Mouse (Mus musculus) ovary, postnatal 14 days (tissue): Measurements from ENCODE around the gene Mroh2a.

ENCODE experiments used
- DNase-seq: peaks from one replicate; pipeline ENCODE4 v3.0.0; 2022; ENCODE audit warnings: low spot score

Mroh2a gene

GRCm38 (mm10) chr1:88291409-88292005, 64.7 kb downstream of the Mroh2a start:
- no peak for DNase-seq

- no peak for DNase-seq
Measured at GRCm38 (mm10) chr1:88292057-88292456, 65.3 kb downstream of the Mroh2a start.

- no peak for DNase-seq
Measured at GRCm38 (mm10) chr1:88294650-88295049, 67.9 kb downstream of the Mroh2a start.

- no peak for DNase-seq
Measured at GRCm38 (mm10) chr1:88296171-88296920, 69.6 kb downstream of the Mroh2a start.

- DNase-seq: no peak
Measured at GRCm38 (mm10) chr1:88297480-88298258, 70.9 kb downstream of the Mroh2a start.

- DNase-seq: no peak
Measured at GRCm38 (mm10) chr1:88298686-88299528, 72.1 kb downstream of the Mroh2a start.

GRCm38 (mm10) chr1:88299529-88299945, 72.8 kb downstream of the Mroh2a start:
- DNase-seq: no peak

GRCm38 (mm10) chr1:88300301-88301050, 73.7 kb downstream of the Mroh2a start:
- DNase-seq: no peak

GRCm38 (mm10) chr1:88301121-88302014, 74.6 kb downstream of the Mroh2a start:
- DNase-seq: no peak

- DNase-seq: no peak
Measured at GRCm38 (mm10) chr1:88302057-88302740, 75.4 kb downstream of the Mroh2a start.

GRCm38 (mm10) chr1:88303762-88304161, 77.0 kb downstream of the Mroh2a start:
- no peak for DNase-seq

- DNase-seq: no peak
Measured at GRCm38 (mm10) chr1:88304261-88304985, 77.6 kb downstream of the Mroh2a start.

- DNase-seq: no peak
Measured at GRCm38 (mm10) chr1:88305018-88305795, 78.4 kb downstream of the Mroh2a start.

- no peak for DNase-seq
Measured at GRCm38 (mm10) chr1:88306543-88306942, 79.8 kb downstream of the Mroh2a start.

- no peak for DNase-seq
Measured at GRCm38 (mm10) chr1:88307180-88307579, 80.4 kb downstream of the Mroh2a start.

GRCm38 (mm10) chr1:88309020-88309419, 82.2 kb downstream of the Mroh2a start:
- DNase-seq: no peak

GRCm38 (mm10) chr1:88309905-88310304, 83.1 kb downstream of the Mroh2a start:
- no peak for DNase-seq

GRCm38 (mm10) chr1:88310349-88310748, 83.6 kb downstream of the Mroh2a start:
- no peak for DNase-seq
